Mouse (Mus musculus): Measurements from ENCODE around the gene Gm15293. TPM values are rescaled to one million over a fixed set of nuclear protein-coding genes. Genes with fewer than 3 reads are reported as not detected.

Gene Gm15293
- polyA plus RNA-seq (2012; rRNA removed; ENCODE audit: low replicate concordance), result not detected in 2 replicates

DNA sequence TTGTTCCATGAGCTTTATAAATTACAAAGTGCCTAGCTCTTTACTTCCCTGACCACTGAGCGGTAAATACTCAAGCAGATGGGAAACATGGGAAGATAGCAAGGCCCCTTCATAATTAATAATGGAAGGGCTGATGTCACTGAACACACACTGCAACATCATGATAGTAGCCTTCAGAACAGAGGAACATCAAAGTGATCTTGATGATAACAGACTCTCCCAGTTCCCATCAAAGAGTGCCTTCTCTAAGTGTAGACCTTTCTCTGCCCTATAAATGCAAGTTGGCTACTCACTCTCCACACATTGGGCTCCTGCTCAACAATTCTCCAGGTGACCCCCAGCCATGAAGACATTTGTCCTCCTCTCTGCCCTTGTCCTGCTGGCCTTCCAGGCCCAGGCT, at the start of gene Gm15293:
Gene Gm15293, plus strand, starts transcription at position 301 of the 400 bp plus-strand sequence.

DNA sequence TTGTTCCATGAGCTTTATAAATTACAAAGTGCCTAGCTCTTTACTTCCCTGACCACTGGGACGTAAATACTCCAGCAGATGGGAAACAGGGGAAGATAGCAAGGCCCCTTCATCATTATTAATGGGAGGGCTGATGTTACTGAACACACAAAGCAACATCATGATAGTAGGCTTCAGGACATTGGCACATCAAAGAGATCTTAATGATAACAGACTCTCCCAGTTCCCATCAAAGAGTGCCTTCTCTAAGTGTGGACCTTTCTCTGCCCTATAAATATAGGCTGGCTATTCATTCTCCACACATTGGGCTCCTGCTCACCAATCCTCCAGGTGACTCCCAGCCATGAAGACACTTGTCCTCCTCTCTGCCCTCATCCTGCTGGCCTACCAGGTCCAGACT, 39.4 kb upstream of the Gm15293 start, which contains the start of gene Defa22:
Gene Defa22, plus strand, starts transcription at position 301 of the 400 bp plus-strand sequence.

DNA sequence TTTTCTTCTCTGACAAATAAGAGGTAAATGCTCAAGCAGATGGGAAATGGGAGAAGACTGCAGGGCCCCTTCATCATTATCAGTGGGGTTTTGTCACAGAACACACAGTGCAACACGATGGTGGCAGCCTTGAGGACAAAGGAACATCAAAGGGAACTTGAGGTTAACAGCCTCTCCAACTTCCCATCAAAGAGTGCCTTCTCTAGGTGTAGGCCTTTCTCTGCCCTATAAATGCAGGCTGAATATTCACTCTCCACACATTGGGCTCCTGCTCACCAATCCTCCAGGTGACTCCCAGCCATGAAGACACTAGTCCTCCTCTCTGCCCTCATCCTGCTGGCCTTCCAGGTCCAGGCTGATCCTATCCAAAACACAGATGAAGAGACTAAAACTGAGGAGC, 10.0 kb upstream of the Gm15293 start, which contains the start of gene Defa31:
Gene Defa31, plus strand, starts transcription at position 301 of the 400 bp plus-strand sequence.

Other genes starting within 250 kb of the Gm15293 start
- gene Defa21, start 176.0 kb upstream of the Gm15293 start, polyA plus RNA-seq (2012; rRNA removed; ENCODE audit: low replicate concordance), result not detected in 2 replicates
- not detected in 2 replicates for gene Defa23, start 146.5 kb upstream of the Gm15293 start, polyA plus RNA-seq (2012; rRNA removed; ENCODE audit: low replicate concordance)
- not detected in 2 replicates for gene Defa35, start 136.5 kb upstream of the Gm15293 start, polyA plus RNA-seq (2012; rRNA removed; ENCODE audit: low replicate concordance)
- gene Defa25, start 117.1 kb upstream of the Gm15293 start, polyA plus RNA-seq (2012; rRNA removed; ENCODE audit: low replicate concordance), result not detected in 2 replicates
- not detected in 2 replicates for gene Gm14851, start 105.5 kb upstream of the Gm15293 start, polyA plus RNA-seq (2012; rRNA removed; ENCODE audit: low replicate concordance)
- gene Defa30, start 66.9 kb upstream of the Gm15293 start, polyA plus RNA-seq (2012; rRNA removed; ENCODE audit: low replicate concordance), result not detected in 2 replicates
- not detected in 2 replicates for gene Defa22, start 39.3 kb upstream of the Gm15293 start, polyA plus RNA-seq (2012; rRNA removed; ENCODE audit: low replicate concordance)
- gene Defa31, start 9.9 kb upstream of the Gm15293 start, polyA plus RNA-seq (2012; rRNA removed; ENCODE audit: low replicate concordance), result not detected in 2 replicates
- not detected in 2 replicates for gene Gm15292, start 48.2 kb downstream of the Gm15293 start, polyA plus RNA-seq (2012; rRNA removed; ENCODE audit: low replicate concordance)
- not detected in 2 replicates for gene Defa27, start 114.0 kb downstream of the Gm15293 start, polyA plus RNA-seq (2012; rRNA removed; ENCODE audit: low replicate concordance)
- gene Defa29, start 125.5 kb downstream of the Gm15293 start, polyA plus RNA-seq (2012; rRNA removed; ENCODE audit: low replicate concordance), result not detected in 2 replicates
- not detected in 2 replicates for gene Defa2, start 177.0 kb downstream of the Gm15293 start, polyA plus RNA-seq (2012; rRNA removed; ENCODE audit: low replicate concordance)
- not detected in 2 replicates for gene Defa33, start 190.2 kb downstream of the Gm15293 start, polyA plus RNA-seq (2012; rRNA removed; ENCODE audit: low replicate concordance)
- gene Defa36, start 225.8 kb downstream of the Gm15293 start, polyA plus RNA-seq (2012; rRNA removed; ENCODE audit: low replicate concordance), result not detected in 2 replicates